Mouse (Mus musculus) liver, postnatal 0 days (tissue): Measurements from ENCODE around the gene Sipa1l3.

Experiments used
- CTCF ChIP-seq: sonication (generic); IDR thresholded peaks from 2 replicates; pipeline ENCODE4 v1.5.1; 2016; ENCODE audit warnings: antibody characterized with exemption, low read depth
- EP300 ChIP-seq: IDR thresholded peaks from 2 replicates; pipeline ENCODE4 v1.6.1; 2016; ENCODE audit warnings: antibody characterized with exemption, low read depth, mild to moderate bottlenecking

DNA sequence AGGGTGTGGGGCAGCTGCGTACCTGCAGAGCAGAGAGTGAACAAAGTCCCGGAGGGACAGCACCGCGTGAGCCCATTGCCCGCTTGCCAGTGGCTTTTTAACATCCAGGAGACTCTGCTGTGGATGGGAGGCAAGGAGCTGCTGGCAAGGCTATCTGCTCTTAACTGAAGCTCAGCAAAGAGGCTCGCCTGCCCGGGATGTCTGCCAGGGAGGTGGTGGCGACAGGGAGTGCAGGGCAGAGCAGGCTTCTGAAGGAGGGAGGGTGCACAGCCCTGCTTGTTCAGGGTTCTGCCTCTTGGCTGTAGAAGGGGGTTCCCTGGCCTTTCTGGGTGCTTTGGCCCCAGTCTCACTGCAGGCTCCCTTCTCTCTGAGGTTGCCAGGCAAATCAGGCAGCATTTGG is 164.3 kb downstream of the Sipa1l3 start:
- TF ChIP-seq CTCF (no peak), EP300 (no peak)
